Mouse (Mus musculus) forebrain, embryonic 13.5 days (tissue): Measurements from ENCODE around the gene Zmym1. TPM values are rescaled to one million over a fixed set of nuclear protein-coding genes. Genes with fewer than 3 reads are reported as not detected.

Experiments
- ATAC-seq: fragments of 200-750 bp; cut with Nextera tagmentation; 2 replicates; pipeline ENCODE4 v1.8.0; 2017
- H3K27ac ChIP-seq: fragments of 300-500 bp; sonication (generic); 2 replicates; pipeline ENCODE4 v1.5.1; 2015; ENCODE audit warnings: inconsistent platforms, mild to moderate bottlenecking, moderate library complexity
- H3K27me3 ChIP-seq: fragments of 300-500 bp; sonication (generic); 2 replicates; pipeline ENCODE4 v1.6.1; 2015; ENCODE audit warnings: mild to moderate bottlenecking, inconsistent platforms
- H3K36me3 ChIP-seq: fragments of 300-500 bp; sonication (generic); 2 replicates; pipeline ENCODE4 v1.6.1; 2015; ENCODE audit warnings: mild to moderate bottlenecking, inconsistent platforms; ENCODE audit not compliant: poor library complexity, severe bottlenecking
- H3K4me1 ChIP-seq: fragments of 300-500 bp; sonication (generic); 2 replicates; pipeline ENCODE4 v1.6.1; 2015; ENCODE audit warnings: inconsistent platforms
- H3K4me2 ChIP-seq: fragments of 300-500 bp; sonication (generic); 2 replicates; pipeline ENCODE4 v1.6.1; 2015; ENCODE audit warnings: inconsistent platforms, mild to moderate bottlenecking, moderate library complexity
- H3K4me3 ChIP-seq: fragments of 300-500 bp; sonication (generic); 2 replicates; pipeline ENCODE4 v1.5.1; 2015; ENCODE audit warnings: mild to moderate bottlenecking, inconsistent platforms
- H3K9ac ChIP-seq: fragments of 300-500 bp; sonication (generic); 2 replicates; pipeline ENCODE4 v1.6.1; 2015; ENCODE audit warnings: mild to moderate bottlenecking, inconsistent platforms
- H3K9me3 ChIP-seq: fragments of 300-500 bp; sonication (generic); replicated peaks from 2 replicates; pipeline ENCODE4 v1.6.1; 2016; ENCODE audit warnings: inconsistent platforms
- WGBS: fragments of 180-500 bp; shearing (Covaris S2); methylation state at CpG from one replicate; pipeline ENCODE4 v1.1.7; 2015; 5-methylcytosine and 5-hydroxymethylcytosine counted together
- polyA plus RNA-seq: library from polyadenylated mRNA; unstranded; fragments of >200 nt; fragmentation: Nextera tagmentation; extraction: Ambion mirVana; gene quantifications from 2 replicates; pipeline ENCODE4 v1.2.1, GENCODE M21; 2015

Gene Zmym1
- polyA plus RNA-seq, 1 experiment from 2014 or later = 28.4 TPM

- no peak overlapping the region for H3K9ac ChIP-seq
- H3K27me3 ChIP-seq = no peaks in the 10 kb centered on the region
- WGBS = 82% methylated on average over 7 of the region's 7 CpGs
- H3K9me3 ChIP-seq = no peaks in the 10 kb centered on the region
- no peak overlapping the region for H3K27ac ChIP-seq
- peaks cover 65% of the 10 kb centered on the region for H3K36me3 ChIP-seq
- no peak overlapping the region for H3K4me2 ChIP-seq
- H3K4me3 ChIP-seq = no peak overlapping the region
- no peaks in the 10 kb centered on the region for H3K4me1 ChIP-seq
- no peak for ATAC-seq
These were observed 6.3 kb downstream of the Zmym1 start for GRCm38 (mm10) chr4:127054522-127055198.

GRCm38 (mm10) chr4:127053071-127053470, 7.9 kb downstream of the Zmym1 start:
- Histone ChIP-seq H3K27me3 (no peaks in the 10 kb centered on the region), H3K4me1 (no peaks in the 10 kb centered on the region), H3K4me3 (no peak overlapping the region), H3K9ac (no peak overlapping the region), H3K36me3 (peaks cover 75% of the 10 kb centered on the region), H3K9me3 (no peaks in the 10 kb centered on the region), H3K4me2 (no peak overlapping the region), H3K27ac (no peak overlapping the region)
- no peak for ATAC-seq
- 90% methylated on average over 5 of the region's 5 CpGs for WGBS

- no peaks in the 10 kb centered on the region for H3K4me1 ChIP-seq
- H3K27me3 ChIP-seq = no peaks in the 10 kb centered on the region
- no peaks in the 10 kb centered on the region for H3K9me3 ChIP-seq
- H3K4me2 ChIP-seq = no peak overlapping the region
- 82% methylated on average over 8 of the region's 8 CpGs for WGBS
- no peak for ATAC-seq
- no peak overlapping the region for H3K27ac ChIP-seq
- H3K9ac ChIP-seq = no peak overlapping the region
- H3K4me3 ChIP-seq = no peak overlapping the region
- H3K36me3 ChIP-seq = peaks cover 78% of the 10 kb centered on the region
These were observed 9.8 kb downstream of the Zmym1 start for GRCm38 (mm10) chr4:127051121-127051520.

- no peak overlapping the region for H3K9ac ChIP-seq
- H3K4me1 ChIP-seq = no peaks in the 10 kb centered on the region
- no peaks in the 10 kb centered on the region for H3K9me3 ChIP-seq
- no peak for ATAC-seq
- H3K4me3 ChIP-seq = no peak overlapping the region
- no peak overlapping the region for H3K4me2 ChIP-seq
- peaks cover 71% of the 10 kb centered on the region for H3K36me3 ChIP-seq
- WGBS = 84% methylated on average over 4 of the region's 4 CpGs
- no peaks in the 10 kb centered on the region for H3K27me3 ChIP-seq
- H3K27ac ChIP-seq = no peak overlapping the region
These were observed 17.4 kb downstream of the Zmym1 start for GRCm38 (mm10) chr4:127043540-127043939.

- Histone ChIP-seq H3K27ac (no peak overlapping the region), H3K4me3 (no peak overlapping the region), H3K4me1 (no peaks in the 10 kb centered on the region), H3K36me3 (peaks cover 69% of the 10 kb centered on the region), H3K9me3 (no peaks in the 10 kb centered on the region), H3K9ac (no peak overlapping the region), H3K4me2 (no peak overlapping the region), H3K27me3 (no peaks in the 10 kb centered on the region)
- ATAC-seq = 0 out of 2 replicates have a peak, but pooled peaks have one; percentile 32
- 73% methylated on average over 3 of the region's 3 CpGs for WGBS
These were observed 21.0 kb downstream of the Zmym1 start for GRCm38 (mm10) chr4:127039871-127040483.

GRCm38 (mm10) chr4:127038828-127039349, 22.1 kb downstream of the Zmym1 start:
- Histone ChIP-seq H3K4me1 (0 out of 2 replicates have a peak, but pooled peaks cover 4% of the 10 kb centered on the region), H3K27me3 (no peaks in the 10 kb centered on the region), H3K27ac (no peak overlapping the region), H3K4me3 (no peak overlapping the region), H3K9me3 (no peaks in the 10 kb centered on the region), H3K4me2 (no peak overlapping the region), H3K9ac (no peak overlapping the region), H3K36me3 (peaks cover 74% of the 10 kb centered on the region)
- no peak for ATAC-seq
- WGBS = 90% methylated on average over 3 of the region's 3 CpGs

- Histone ChIP-seq H3K4me1 (0 out of 2 replicates have a peak, but pooled peaks cover 4% of the 10 kb centered on the region), H3K9me3 (no peaks in the 10 kb centered on the region), H3K9ac (no peak overlapping the region), H3K27me3 (no peaks in the 10 kb centered on the region), H3K4me3 (no peak overlapping the region), H3K4me2 (no peak overlapping the region), H3K27ac (no peak overlapping the region), H3K36me3 (peaks cover 81% of the 10 kb centered on the region)
- ATAC-seq = peak; percentile 19; the same call in 1 of the 2 replicates
- WGBS = 86% methylated on average over 8 of the region's 8 CpGs
These were observed 22.8 kb downstream of the Zmym1 start for GRCm38 (mm10) chr4:127037908-127038827.

GRCm38 (mm10) chr4:127037158-127037557, 23.8 kb downstream of the Zmym1 start:
- no peak overlapping the region for H3K4me3 ChIP-seq
- ATAC-seq = no peak
- 90% methylated on average over 3 of the region's 3 CpGs for WGBS
- H3K36me3 ChIP-seq = peaks cover 86% of the 10 kb centered on the region
- no peak overlapping the region for H3K27ac ChIP-seq
- no peaks in the 10 kb centered on the region for H3K9me3 ChIP-seq
- peaks cover 4% of the 10 kb centered on the region; the same call in 1 of the 2 replicates for H3K4me1 ChIP-seq
- no peaks in the 10 kb centered on the region for H3K27me3 ChIP-seq
- H3K4me2 ChIP-seq = no peak overlapping the region
- H3K9ac ChIP-seq = no peak overlapping the region

- 72% methylated on average over 4 of the region's 4 CpGs for WGBS
These were observed 33.4 kb downstream of the Zmym1 start for GRCm38 (mm10) chr4:127027228-127028190.

GRCm38 (mm10) chr4:127026826-127027225, 34.1 kb downstream of the Zmym1 start:
- Histone ChIP-seq H3K9me3 (no peaks in the 10 kb centered on the region), H3K4me3 (no peak overlapping the region), H3K9ac (no peak overlapping the region), H3K36me3 (peaks cover 86% of the 10 kb centered on the region), H3K4me2 (0 out of 2 replicates have a peak overlapping the region, but pooled peaks have one; percentile 0), H3K27me3 (no peaks in the 10 kb centered on the region), H3K27ac (no peak overlapping the region), H3K4me1 (peaks cover 44% of the 10 kb centered on the region)
- no peak for ATAC-seq
- WGBS = 90% methylated on average over 4 of the region's 4 CpGs

More at GRCm38 (mm10) chr4:127027228-127028190, 33.4 kb downstream of the Zmym1 start:
- ATAC-seq = no peak
- Histone ChIP-seq H3K27ac (no peak overlapping the region), H3K9me3 (no peaks in the 10 kb centered on the region), H3K4me1 (peaks cover 44% of the 10 kb centered on the region), H3K36me3 (peaks cover 93% of the 10 kb centered on the region), H3K4me2 (no peak overlapping the region), H3K9ac (no peak overlapping the region), H3K4me3 (no peak overlapping the region), H3K27me3 (no peaks in the 10 kb centered on the region)

GRCm38 (mm10) chr4:127024240-127024639, 36.7 kb downstream of the Zmym1 start:
- peak overlapping the region; percentile 100 for H3K9ac ChIP-seq
- no peak overlapping the region for H3K27ac ChIP-seq
- peaks cover 48% of the 10 kb centered on the region for H3K4me1 ChIP-seq
- H3K36me3 ChIP-seq = peaks cover 60% of the 10 kb centered on the region
- 44% methylated on average over 1 of the region's 1 CpGs for WGBS
- no peak for ATAC-seq
- no peaks in the 10 kb centered on the region for H3K27me3 ChIP-seq
- peak overlapping the region; percentile 97 for H3K4me2 ChIP-seq
- H3K4me3 ChIP-seq = peak overlapping the region; percentile 83
- no peaks in the 10 kb centered on the region for H3K9me3 ChIP-seq
